Mouse (Mus musculus): ENCODE measurements at regions not wholly inside any gene's neighbourhood (a gene's known extent, or its start where the extent isn't known, plus 50 kb on each side); places are given as distances from the start of the nearest gene placed in this dataset.
A peak's percentile ranks its signal among the peaks of the same experiment; 100 is the strongest.

- DNase-seq (ENCODE audit: extremely low spot score, low spot score) = no peak
Observed at GRCm38 (mm10) chr2:137289231-137289630, 172.8 kb upstream of the Jag1 start.

- DNase-seq (ENCODE audit: extremely low spot score, low spot score) = no peak
Observed at GRCm38 (mm10) chr2:137271575-137272180, 155.2 kb upstream of the Jag1 start.

GRCm38 (mm10) chr2:137262911-137263310, 146.5 kb upstream of the Jag1 start:
- no peak for DNase-seq (ENCODE audit: extremely low spot score, low spot score)

- DNase-seq (ENCODE audit: extremely low spot score, low spot score) = no peak
Observed at GRCm38 (mm10) chr2:137257847-137258515, 141.5 kb upstream of the Jag1 start.

GRCm38 (mm10) chr2:137247931-137248330, 131.5 kb upstream of the Jag1 start:
- DNase-seq (ENCODE audit: extremely low spot score, low spot score) = no peak

- DNase-seq (ENCODE audit: extremely low spot score, low spot score) = no peak
Observed at GRCm38 (mm10) chr2:137244370-137244769, 127.9 kb upstream of the Jag1 start.

- DNase-seq (ENCODE audit: extremely low spot score, low spot score) = no peak
Observed at GRCm38 (mm10) chr2:137243914-137244313, 127.5 kb upstream of the Jag1 start.

GRCm38 (mm10) chr2:137236961-137237360, 120.5 kb upstream of the Jag1 start:
- DNase-seq (ENCODE audit: extremely low spot score, low spot score) = no peak

- DNase-seq (ENCODE audit: extremely low spot score, low spot score) = no peak
Observed at GRCm38 (mm10) chr2:137233936-137234335, 117.5 kb upstream of the Jag1 start.

- no peak for DNase-seq (ENCODE audit: extremely low spot score, low spot score)
Observed at GRCm38 (mm10) chr2:137231161-137231560, 114.7 kb upstream of the Jag1 start.

GRCm38 (mm10) chr2:137229422-137230069, 113.1 kb upstream of the Jag1 start:
- peak; percentile 28 for DNase-seq (ENCODE audit: extremely low spot score, low spot score)

GRCm38 (mm10) chr2:137227495-137227894, 111.1 kb upstream of the Jag1 start:
- DNase-seq (ENCODE audit: extremely low spot score, low spot score) = no peak

- no peak for DNase-seq (ENCODE audit: extremely low spot score, low spot score)
Observed at GRCm38 (mm10) chr2:137224702-137225552, 108.5 kb upstream of the Jag1 start.

GRCm38 (mm10) chr2:137215697-137216096, 99.3 kb upstream of the Jag1 start:
- no peak for DNase-seq (ENCODE audit: extremely low spot score, low spot score)

- DNase-seq (ENCODE audit: extremely low spot score, low spot score) = no peak
Observed at GRCm38 (mm10) chr2:137207846-137208245, 91.4 kb upstream of the Jag1 start.

- no peak for DNase-seq (ENCODE audit: extremely low spot score, low spot score)
Observed at GRCm38 (mm10) chr2:137204274-137204850, 87.9 kb upstream of the Jag1 start.

- no peak for DNase-seq (ENCODE audit: extremely low spot score, low spot score)
Observed at GRCm38 (mm10) chr2:137200101-137200500, 83.7 kb upstream of the Jag1 start.

GRCm38 (mm10) chr2:137192183-137192582, 75.7 kb upstream of the Jag1 start:
- no peak for DNase-seq (ENCODE audit: extremely low spot score, low spot score)

- DNase-seq (ENCODE audit: extremely low spot score, low spot score) = no peak
Observed at GRCm38 (mm10) chr2:137169176-137169575, 52.7 kb upstream of the Jag1 start.

- DNase-seq (ENCODE audit: extremely low spot score, low spot score) = no peak
Observed at GRCm38 (mm10) chr2:137168626-137169025, 52.2 kb upstream of the Jag1 start.
